Mouse (Mus musculus) lung, postnatal 25 days (tissue): ENCODE data around the gene Tnni3k.

Experiments
- DNase-seq: peaks from one replicate; pipeline ENCODE4 v3.0.0; 2022; ENCODE audit warnings: low spot score

The Tnni3k gene

GRCm38 (mm10) chr3:154949551-154949950, 105.7 kb downstream of the Tnni3k start:
- no peak for DNase-seq

- DNase-seq, result no peak
Measured at GRCm38 (mm10) chr3:154945688-154946161, 109.5 kb downstream of the Tnni3k start.

- no peak for DNase-seq
Measured at GRCm38 (mm10) chr3:154927757-154928156, 127.5 kb downstream of the Tnni3k start.

- no peak for DNase-seq
Measured at GRCm38 (mm10) chr3:154924936-154925335, 130.3 kb downstream of the Tnni3k start.

- no peak for DNase-seq
Measured at GRCm38 (mm10) chr3:154915566-154915965, 139.6 kb downstream of the Tnni3k start.

GRCm38 (mm10) chr3:154913641-154914040, 141.6 kb downstream of the Tnni3k start:
- DNase-seq, result no peak

- no peak for DNase-seq
Measured at GRCm38 (mm10) chr3:154896737-154897136, 158.5 kb downstream of the Tnni3k start.

GRCm38 (mm10) chr3:154893225-154893624, 162.0 kb downstream of the Tnni3k start:
- no peak for DNase-seq

- DNase-seq, result no peak
Measured at GRCm38 (mm10) chr3:154885452-154885851, 169.8 kb downstream of the Tnni3k start.

- no peak for DNase-seq
Measured at GRCm38 (mm10) chr3:154885048-154885447, 170.2 kb downstream of the Tnni3k start.

GRCm38 (mm10) chr3:154881428-154881986, 173.7 kb downstream of the Tnni3k start:
- no peak for DNase-seq

GRCm38 (mm10) chr3:154880536-154880939, 174.7 kb downstream of the Tnni3k start:
- DNase-seq, result no peak

GRCm38 (mm10) chr3:154880108-154880507, 175.1 kb downstream of the Tnni3k start:
- DNase-seq, result no peak

GRCm38 (mm10) chr3:154879515-154879914, 175.7 kb downstream of the Tnni3k start:
- DNase-seq, result no peak

- DNase-seq, result no peak
Measured at GRCm38 (mm10) chr3:154879080-154879479, 176.1 kb downstream of the Tnni3k start.

- DNase-seq, result no peak
Measured at GRCm38 (mm10) chr3:154868807-154869206, 186.4 kb downstream of the Tnni3k start.

GRCm38 (mm10) chr3:154861921-154862320, 193.3 kb downstream of the Tnni3k start:
- no peak for DNase-seq

GRCm38 (mm10) chr3:154859721-154860120, 195.5 kb downstream of the Tnni3k start:
- DNase-seq, result no peak

- DNase-seq, result no peak
Measured at GRCm38 (mm10) chr3:154853257-154853656, 201.9 kb downstream of the Tnni3k start.

- DNase-seq, result no peak
Measured at GRCm38 (mm10) chr3:154852281-154852680, 202.9 kb downstream of the Tnni3k start.

- no peak for DNase-seq
Measured at GRCm38 (mm10) chr3:154842247-154842646, 213.0 kb downstream of the Tnni3k start.

- no peak for DNase-seq
Measured at GRCm38 (mm10) chr3:154841076-154841475, 214.1 kb downstream of the Tnni3k start.

GRCm38 (mm10) chr3:154837861-154838260, 217.3 kb downstream of the Tnni3k start:
- DNase-seq, result no peak

GRCm38 (mm10) chr3:154836137-154836536, 219.1 kb downstream of the Tnni3k start:
- DNase-seq, result no peak
